Mouse (Mus musculus): Measurements from ENCODE around the gene Ankrd31. TPM values are rescaled to one million over a fixed set of nuclear protein-coding genes. Genes with fewer than 3 reads are reported as not detected.

The Ankrd31 gene
- not detected for total RNA-seq (2023)

GRCm38 (mm10) chr13:96748109-96748845 is at the start of gene Ankrd31:
Gene Ankrd31, plus strand, starts transcription at chr13:96748272.

GRCm38 (mm10) chr13:96923999-96924961 is 176.2 kb downstream of the Ankrd31 start, which contains the start of gene Gcnt4:
Gene Gcnt4, plus strand, starts transcription at chr13:96924689.

Other genes with a start within 250 kb of the Ankrd31 start
- gene Polk, start 205.7 kb upstream of the Ankrd31 start, total RNA-seq (2023) = 9.2 TPM
- gene Col4a3bp, start 205.7 kb upstream of the Ankrd31 start, total RNA-seq (2023) = 66.4 TPM
- 88.4 TPM for gene Hmgcr, start 77.3 kb upstream of the Ankrd31 start, total RNA-seq (2023)
- not detected for gene Gcnt4, start 176.4 kb downstream of the Ankrd31 start, total RNA-seq (2023)

Data from CD8-positive naive resting alpha-beta T cell, adult 57 days (primary cell).